Mouse (Mus musculus) neural tube, embryonic 11.5 days (tissue): ENCODE results near the gene Adamts7. TPM values are rescaled to one million over a fixed set of nuclear protein-coding genes. Genes with fewer than 3 reads are reported as not detected.

Source experiments
- ATAC-seq: fragments of 200-750 bp; cut with Nextera tagmentation; 2 replicates; pipeline ENCODE4 v1.8.0; 2017; ENCODE audit warnings: moderate number of reproducible peaks, mild to moderate bottlenecking, moderate TSS enrichment, moderate library complexity; ENCODE audit not compliant: insufficient read depth, low FRiP score, low TSS enrichment
- DNase-seq: peaks from one replicate; pipeline ENCODE4 v3.0.0-alpha.2; 2015; ENCODE audit warnings: low spot score
- H3K27ac ChIP-seq: fragments of 300-500 bp; sonication (generic); 2 replicates; pipeline ENCODE4 v1.5.1; 2014; ENCODE audit warnings: low read depth, mild to moderate bottlenecking, low read length
- H3K27me3 ChIP-seq: fragments of 300-500 bp; sonication (generic); 2 replicates; pipeline ENCODE4 v1.6.1; 2014; ENCODE audit warnings: mild to moderate bottlenecking, low read length, mixed read lengths; ENCODE audit not compliant: control insufficient read depth, insufficient read depth
- H3K36me3 ChIP-seq: fragments of 300-500 bp; sonication (generic); 2 replicates; pipeline ENCODE4 v1.6.1; 2014; ENCODE audit warnings: mild to moderate bottlenecking, low read length, moderate library complexity, mixed read lengths; ENCODE audit not compliant: control insufficient read depth, insufficient read depth
- H3K4me1 ChIP-seq: fragments of 300-500 bp; sonication (generic); 2 replicates; pipeline ENCODE4 v1.6.1; 2014; ENCODE audit warnings: low read length, mixed read lengths; ENCODE audit not compliant: control insufficient read depth, insufficient read depth
- H3K4me2 ChIP-seq: fragments of 300-500 bp; sonication (generic); 2 replicates; pipeline ENCODE4 v1.6.1; 2014; ENCODE audit warnings: low read depth, mild to moderate bottlenecking, moderate library complexity
- H3K4me3 ChIP-seq: fragments of 300-500 bp; sonication (generic); 2 replicates; pipeline ENCODE4 v1.5.1; 2014; ENCODE audit warnings: low read depth, low read length
- H3K9ac ChIP-seq: fragments of 300-500 bp; sonication (generic); 2 replicates; pipeline ENCODE4 v1.6.1; 2014; ENCODE audit warnings: mild to moderate bottlenecking, low read length
- H3K9me3 ChIP-seq: fragments of 300-500 bp; sonication (generic); 2 replicates; pipeline ENCODE4 v1.6.1; 2016; ENCODE audit warnings: low read length; ENCODE audit not compliant: control insufficient read depth
- WGBS: fragments of 180-500 bp; shearing (Covaris S2); extraction: QIAGEN DNeasy Blood & Tissue Kit; methylation state at CpG from one replicate; pipeline ENCODE4 v1.1.7; 2014; 5-methylcytosine and 5-hydroxymethylcytosine counted together
- polyA plus RNA-seq: library from polyadenylated mRNA; unstranded; fragments of >200 nt; fragmentation: Nextera tagmentation; extraction: Ambion mirVana; gene quantifications from 2 replicates; pipeline ENCODE4 v1.2.1, GENCODE M21; 2014

The Adamts7 gene
- polyA plus RNA-seq, 1 experiment from 2014 or later = 15.5 TPM

GRCm38 (mm10) chr9:90183550-90183949, 20.7 kb downstream of the Adamts7 start:
- Histone ChIP-seq H3K27me3 (no peaks in the 10 kb centered on the region), H3K27ac (no peak overlapping the region), H3K9me3 (no peaks in the 10 kb centered on the region), H3K36me3 (peaks cover 2% of the 10 kb centered on the region; the same call in 1 of the 2 replicates), H3K9ac (no peak overlapping the region), H3K4me2 (no peak overlapping the region), H3K4me1 (no peaks in the 10 kb centered on the region), H3K4me3 (no peak overlapping the region)
- no peak for ATAC-seq
- DNase-seq = no peak
- 73% methylated on average over 3 of the region's 3 CpGs for WGBS

GRCm38 (mm10) chr9:90184116-90184515, 21.2 kb downstream of the Adamts7 start:
- no peaks in the 10 kb centered on the region for H3K4me1 ChIP-seq
- WGBS = 78% methylated on average over 8 of the region's 8 CpGs
- no peak overlapping the region for H3K4me2 ChIP-seq
- no peak overlapping the region for H3K27ac ChIP-seq
- peaks cover 2% of the 10 kb centered on the region; the same call in 1 of the 2 replicates for H3K36me3 ChIP-seq
- ATAC-seq = no peak
- no peak overlapping the region for H3K9ac ChIP-seq
- no peaks in the 10 kb centered on the region for H3K9me3 ChIP-seq
- DNase-seq = no peak
- no peaks in the 10 kb centered on the region for H3K27me3 ChIP-seq
- no peak overlapping the region for H3K4me3 ChIP-seq

GRCm38 (mm10) chr9:90185356-90185910, 22.6 kb downstream of the Adamts7 start:
- 84% methylated on average over 8 of the region's 8 CpGs for WGBS
- DNase-seq (no peak), ATAC-seq (no peak)
- Histone ChIP-seq H3K27me3 (no peaks in the 10 kb centered on the region), H3K9ac (no peak overlapping the region), H3K4me3 (no peak overlapping the region), H3K4me2 (no peak overlapping the region), H3K4me1 (no peaks in the 10 kb centered on the region), H3K36me3 (peaks cover 2% of the 10 kb centered on the region; the same call in 1 of the 2 replicates), H3K9me3 (no peaks in the 10 kb centered on the region), H3K27ac (no peak overlapping the region)

- DNase-seq = no peak
- H3K36me3 ChIP-seq = peaks cover 8% of the 10 kb centered on the region
- WGBS = 82% methylated on average over 4 of the region's 4 CpGs
These were observed 26.0 kb downstream of the Adamts7 start for GRCm38 (mm10) chr9:90188893-90189292.

GRCm38 (mm10) chr9:90189391-90189790, 26.5 kb downstream of the Adamts7 start:
- Histone ChIP-seq H3K9me3 (no peaks in the 10 kb centered on the region), H3K4me3 (no peak overlapping the region), H3K9ac (no peak overlapping the region), H3K4me2 (no peak overlapping the region), H3K27me3 (no peaks in the 10 kb centered on the region), H3K4me1 (no peaks in the 10 kb centered on the region), H3K36me3 (peaks cover 9% of the 10 kb centered on the region), H3K27ac (no peak overlapping the region)
- ATAC-seq (no peak), DNase-seq (no peak)
- WGBS = 84% methylated on average over 5 of the region's 5 CpGs

More at GRCm38 (mm10) chr9:90188893-90189292, 26.0 kb downstream of the Adamts7 start:
- Histone ChIP-seq H3K9me3 (no peaks in the 10 kb centered on the region), H3K27me3 (no peaks in the 10 kb centered on the region), H3K4me3 (no peak overlapping the region), H3K4me1 (no peaks in the 10 kb centered on the region), H3K4me2 (no peak overlapping the region), H3K27ac (no peak overlapping the region), H3K9ac (no peak overlapping the region)
- no peak for ATAC-seq

- ATAC-seq = no peak
- DNase-seq = no peak
- H3K9ac ChIP-seq = no peak overlapping the region
- H3K27me3 ChIP-seq = no peaks in the 10 kb centered on the region
- 84% methylated on average over 10 of the region's 10 CpGs for WGBS
- H3K36me3 ChIP-seq = peaks cover 11% of the 10 kb centered on the region
- no peaks in the 10 kb centered on the region for H3K4me1 ChIP-seq
- H3K27ac ChIP-seq = no peak overlapping the region
- H3K4me3 ChIP-seq = no peak overlapping the region
- H3K4me2 ChIP-seq = no peak overlapping the region
- no peaks in the 10 kb centered on the region for H3K9me3 ChIP-seq
These were observed 32.1 kb downstream of the Adamts7 start for GRCm38 (mm10) chr9:90195000-90195399.

- Histone ChIP-seq H3K4me2 (no peak overlapping the region), H3K36me3 (peaks cover 11% of the 10 kb centered on the region), H3K9me3 (no peaks in the 10 kb centered on the region), H3K4me3 (no peak overlapping the region), H3K27me3 (no peaks in the 10 kb centered on the region), H3K27ac (no peak overlapping the region), H3K9ac (no peak overlapping the region), H3K4me1 (no peaks in the 10 kb centered on the region)
- WGBS = 88% methylated on average over 7 of the region's 7 CpGs
- ATAC-seq (no peak), DNase-seq (no peak)
These were observed 33.4 kb downstream of the Adamts7 start for GRCm38 (mm10) chr9:90196262-90196661.

GRCm38 (mm10) chr9:90197116-90197665, 34.3 kb downstream of the Adamts7 start:
- WGBS = 80% methylated on average over 7 of the region's 7 CpGs
- no peaks in the 10 kb centered on the region for H3K4me1 ChIP-seq
- H3K27me3 ChIP-seq = no peaks in the 10 kb centered on the region
- H3K4me2 ChIP-seq = no peak overlapping the region
- H3K9me3 ChIP-seq = no peaks in the 10 kb centered on the region
- no peak for ATAC-seq
- H3K4me3 ChIP-seq = no peak overlapping the region
- no peak overlapping the region for H3K9ac ChIP-seq
- H3K36me3 ChIP-seq = peaks cover 11% of the 10 kb centered on the region
- H3K27ac ChIP-seq = no peak overlapping the region
- DNase-seq = no peak

- Histone ChIP-seq H3K9ac (no peak overlapping the region), H3K4me3 (no peak overlapping the region), H3K27ac (no peak overlapping the region), H3K36me3 (peaks cover 9% of the 10 kb centered on the region), H3K4me1 (no peaks in the 10 kb centered on the region), H3K9me3 (no peaks in the 10 kb centered on the region), H3K4me2 (no peak overlapping the region), H3K27me3 (no peaks in the 10 kb centered on the region)
- no peak for ATAC-seq
- WGBS = 86% methylated on average over 7 of the region's 7 CpGs
- no peak for DNase-seq
These were observed 35.1 kb downstream of the Adamts7 start for GRCm38 (mm10) chr9:90197866-90198383.
